Mouse (Mus musculus) neural tube, embryonic 14.5 days (tissue): Measurements from ENCODE around the gene Eme2. TPM values are rescaled to one million over a fixed set of nuclear protein-coding genes. Genes with fewer than 3 reads are reported as not detected.

ENCODE experiments used
- ATAC-seq: fragments of 200-750 bp; cut with Nextera tagmentation; 2 replicates; pipeline ENCODE4 v1.8.0; 2017; ENCODE audit warnings: low read depth, mild to moderate bottlenecking, moderate TSS enrichment, moderate library complexity
- H3K27ac ChIP-seq: fragments of 300-500 bp; sonication (generic); 2 replicates; pipeline ENCODE4 v1.5.1; 2014; ENCODE audit warnings: low read depth, mild to moderate bottlenecking, control low read depth, low read length, moderate library complexity, mixed read lengths
- H3K27me3 ChIP-seq: fragments of 300-500 bp; sonication (generic); 2 replicates; pipeline ENCODE4 v1.6.1; 2014; ENCODE audit warnings: low read length; ENCODE audit not compliant: control insufficient read depth, insufficient read depth
- H3K36me3 ChIP-seq: fragments of 300-500 bp; sonication (generic); 2 replicates; pipeline ENCODE4 v1.6.1; 2014; ENCODE audit warnings: low read length, mixed read lengths; ENCODE audit not compliant: control insufficient read depth, insufficient read depth
- H3K4me1 ChIP-seq: fragments of 300-500 bp; sonication (generic); 2 replicates; pipeline ENCODE4 v1.6.1; 2014; ENCODE audit warnings: low read length; ENCODE audit not compliant: control insufficient read depth, insufficient read depth
- H3K4me2 ChIP-seq: fragments of 300-500 bp; sonication (generic); 2 replicates; pipeline ENCODE4 v1.6.1; 2014; ENCODE audit warnings: mild to moderate bottlenecking, low read depth, low read length, control low read depth
- H3K4me3 ChIP-seq: fragments of 300-500 bp; sonication (generic); 2 replicates; pipeline ENCODE4 v1.5.1; 2014; ENCODE audit warnings: low read depth, low read length, control low read depth, mixed read lengths
- H3K9ac ChIP-seq: fragments of 300-500 bp; sonication (generic); replicated peaks from 2 replicates; pipeline ENCODE4 v1.6.1; 2014; ENCODE audit warnings: low read depth, mild to moderate bottlenecking, control low read depth, low read length, mixed read lengths
- H3K9me3 ChIP-seq: fragments of 300-500 bp; sonication (generic); 2 replicates; pipeline ENCODE4 v1.6.1; 2016; ENCODE audit warnings: low read length; ENCODE audit not compliant: control insufficient read depth
- WGBS: fragments of 180-500 bp; shearing (Covaris S2); extraction: QIAGEN DNeasy Blood & Tissue Kit; methylation state at CpG from one replicate; pipeline ENCODE4 v1.1.7; 2014; 5-methylcytosine and 5-hydroxymethylcytosine counted together
- polyA plus RNA-seq: library from polyadenylated mRNA; unstranded; fragments of >200 nt; fragmentation: Nextera tagmentation; extraction: Ambion mirVana; gene quantifications from 2 replicates; pipeline ENCODE4 v1.2.1, GENCODE M21; 2014

The Eme2 gene
- polyA plus RNA-seq, 1 experiment from 2014 or later, result 21.4 TPM

- Histone ChIP-seq H3K9ac (no peak overlapping the region), H3K27ac (no peak overlapping the region), H3K36me3 (0 out of 2 replicates have a peak, but pooled peaks cover 4% of the 10 kb centered on the region), H3K4me3 (no peak overlapping the region), H3K4me1 (peaks cover 19% of the 10 kb centered on the region), H3K9me3 (no peaks in the 10 kb centered on the region), H3K4me2 (no peak overlapping the region), H3K27me3 (no peaks in the 10 kb centered on the region)
- ATAC-seq, result no peak
- WGBS, result 96% methylated on average over 4 of the region's 4 CpGs
Observed at GRCm38 (mm10) chr17:24932431-24932830, 37.5 kb upstream of the Eme2 start.

GRCm38 (mm10) chr17:24929506-24929905 lies 34.6 kb upstream of the Eme2 start:
- no peaks in the 10 kb centered on the region for H3K9me3 ChIP-seq
- H3K27ac ChIP-seq, result no peak overlapping the region
- no peaks in the 10 kb centered on the region for H3K27me3 ChIP-seq
- ATAC-seq, result no peak
- peaks cover 25% of the 10 kb centered on the region for H3K36me3 ChIP-seq
- no peak overlapping the region for H3K4me2 ChIP-seq
- no peak overlapping the region for H3K9ac ChIP-seq
- 90% methylated on average over 1 of the region's 1 CpGs for WGBS
- H3K4me3 ChIP-seq, result no peak overlapping the region
- peaks cover 5% of the 10 kb centered on the region; the same call in 1 of the 2 replicates for H3K4me1 ChIP-seq

- Histone ChIP-seq H3K9ac (no peak overlapping the region), H3K27me3 (no peaks in the 10 kb centered on the region), H3K4me3 (no peak overlapping the region), H3K4me2 (no peak overlapping the region), H3K4me1 (no peaks in the 10 kb centered on the region), H3K27ac (no peak overlapping the region), H3K9me3 (no peaks in the 10 kb centered on the region), H3K36me3 (peaks cover 87% of the 10 kb centered on the region)
- 92% methylated on average over 1 of the region's 1 CpGs for WGBS
- ATAC-seq, result no peak
Observed at GRCm38 (mm10) chr17:24923246-24923645, 28.4 kb upstream of the Eme2 start.

- Histone ChIP-seq H3K4me1 (no peaks in the 10 kb centered on the region), H3K4me2 (no peak overlapping the region), H3K4me3 (no peak overlapping the region), H3K27me3 (no peaks in the 10 kb centered on the region), H3K36me3 (peaks cover 85% of the 10 kb centered on the region), H3K27ac (no peak overlapping the region), H3K9me3 (no peaks in the 10 kb centered on the region), H3K9ac (no peak overlapping the region)
- ATAC-seq, result no peak
Observed at GRCm38 (mm10) chr17:24913984-24914383, 19.1 kb upstream of the Eme2 start.

GRCm38 (mm10) chr17:24907591-24907990 lies 12.7 kb upstream of the Eme2 start:
- no peak overlapping the region for H3K4me2 ChIP-seq
- no peaks in the 10 kb centered on the region for H3K9me3 ChIP-seq
- H3K9ac ChIP-seq, result no peak overlapping the region
- peaks cover 89% of the 10 kb centered on the region for H3K36me3 ChIP-seq
- no peak overlapping the region for H3K27ac ChIP-seq
- ATAC-seq, result no peak
- H3K4me1 ChIP-seq, result no peaks in the 10 kb centered on the region
- WGBS, result 93% methylated on average over 2 of the region's 2 CpGs
- H3K4me3 ChIP-seq, result no peak overlapping the region
- H3K27me3 ChIP-seq, result no peaks in the 10 kb centered on the region

- Histone ChIP-seq H3K9ac (no peak overlapping the region), H3K4me3 (no peak overlapping the region), H3K36me3 (peaks cover 100% of the 10 kb centered on the region), H3K4me1 (no peaks in the 10 kb centered on the region), H3K4me2 (no peak overlapping the region), H3K9me3 (no peaks in the 10 kb centered on the region), H3K27ac (no peak overlapping the region), H3K27me3 (no peaks in the 10 kb centered on the region)
- ATAC-seq, result no peak
- 95% methylated on average over 9 of the region's 9 CpGs for WGBS
Observed at GRCm38 (mm10) chr17:24903767-24904166, 8.9 kb upstream of the Eme2 start.

- Histone ChIP-seq H3K9ac (no peak overlapping the region), H3K4me1 (no peaks in the 10 kb centered on the region), H3K9me3 (no peaks in the 10 kb centered on the region), H3K36me3 (peaks cover 100% of the 10 kb centered on the region), H3K4me2 (no peak overlapping the region), H3K4me3 (no peak overlapping the region), H3K27ac (no peak overlapping the region), H3K27me3 (no peaks in the 10 kb centered on the region)
- no peak for ATAC-seq
- 69% methylated on average over 9 of the region's 9 CpGs for WGBS
Observed at GRCm38 (mm10) chr17:24902671-24903474, 8.0 kb upstream of the Eme2 start.

- 94% methylated on average over 5 of the region's 5 CpGs for WGBS
- Histone ChIP-seq H3K4me3 (no peak overlapping the region), H3K9me3 (no peaks in the 10 kb centered on the region), H3K4me2 (no peak overlapping the region), H3K4me1 (peaks cover 6% of the 10 kb centered on the region), H3K27me3 (no peaks in the 10 kb centered on the region), H3K36me3 (peaks cover 99% of the 10 kb centered on the region), H3K27ac (no peak overlapping the region), H3K9ac (no peak overlapping the region)
- no peak for ATAC-seq
Observed at GRCm38 (mm10) chr17:24902124-24902523, 7.2 kb upstream of the Eme2 start.

GRCm38 (mm10) chr17:24900014-24900413 lies 5.1 kb upstream of the Eme2 start:
- peaks cover 19% of the 10 kb centered on the region for H3K4me1 ChIP-seq
- H3K9ac ChIP-seq, result no peak overlapping the region
- no peak overlapping the region for H3K4me3 ChIP-seq
- no peak overlapping the region for H3K27ac ChIP-seq
- no peaks in the 10 kb centered on the region for H3K9me3 ChIP-seq
- WGBS, result 95% methylated on average over 6 of the region's 6 CpGs
- peaks cover 78% of the 10 kb centered on the region for H3K36me3 ChIP-seq
- no peak overlapping the region for H3K4me2 ChIP-seq
- no peaks in the 10 kb centered on the region for H3K27me3 ChIP-seq
- ATAC-seq, result no peak
